Mouse (Mus musculus) kidney, adult 2 months (tissue): ENCODE measurements around the gene Fdx1l. TPM values are rescaled to one million over a fixed set of nuclear protein-coding genes. Genes with fewer than 3 reads are reported as not detected.

ENCODE experiments used
- DNase-seq: peaks from one replicate; pipeline ENCODE4 v3.0.0; 2021
- H3K27ac ChIP-seq: fragments of 200-500 bp; 2 replicates; pipeline ENCODE4 v1.5.1; 2012; ENCODE audit warnings: low read depth, low read length, control low read depth, inconsistent platforms; ENCODE audit not compliant: insufficient read depth
- H3K27me3 ChIP-seq: fragments of 200-500 bp; replicated peaks from 2 replicates; pipeline ENCODE4 v1.6.1; 2012; ENCODE audit warnings: mild to moderate bottlenecking, moderate library complexity, low read length, inconsistent platforms; ENCODE audit not compliant: control insufficient read depth, insufficient read depth
- H3K36me3 ChIP-seq: fragments of 200-500 bp; 2 replicates; pipeline ENCODE4 v1.6.1; 2012; ENCODE audit warnings: mild to moderate bottlenecking, moderate library complexity, low read length, inconsistent platforms; ENCODE audit not compliant: control insufficient read depth, insufficient read depth
- H3K4me1 ChIP-seq: fragments of 200-500 bp; 2 replicates; pipeline ENCODE4 v1.6.1; 2011; ENCODE audit warnings: low read length; ENCODE audit not compliant: control insufficient read depth, insufficient read depth
- H3K4me3 ChIP-seq: fragments of 200-500 bp; 2 replicates; pipeline ENCODE4 v1.5.1; 2011; ENCODE audit warnings: mild to moderate bottlenecking, low read depth, low read length, control low read depth; ENCODE audit not compliant: insufficient read depth
- CTCF ChIP-seq: fragments of 200-500 bp; conservative IDR thresholded peaks from 2 replicates; pipeline ENCODE4 v1.5.1; 2011; ENCODE audit warnings: low read depth, mild to moderate bottlenecking, control low read depth, low read length, moderate library complexity, mixed read lengths; ENCODE audit not compliant: insufficient read depth, insufficient read length
- POLR2A ChIP-seq: fragments of 200-500 bp; IDR thresholded peaks from one replicate; pipeline ENCODE4 v1.6.1; 2011; ENCODE audit warnings: low read depth, low read length, control low read depth
- WGBS: fragments of 180-500 bp; shearing (Covaris S2); methylation state at CpG from one replicate; pipeline ENCODE4 v1.1.7; 2018; 5-methylcytosine and 5-hydroxymethylcytosine counted together
- polyA plus RNA-seq: library from polyadenylated mRNA; depleted of rRNA; stranded (reverse); fragments of >200 nt; gene quantifications from 2 replicates; pipeline ENCODE4 v1.2.3, GENCODE M21; 2012; rRNA removed

Gene Fdx1l
- polyA plus RNA-seq: 59.8 and 67.0 TPM in 2 replicates

DNA sequence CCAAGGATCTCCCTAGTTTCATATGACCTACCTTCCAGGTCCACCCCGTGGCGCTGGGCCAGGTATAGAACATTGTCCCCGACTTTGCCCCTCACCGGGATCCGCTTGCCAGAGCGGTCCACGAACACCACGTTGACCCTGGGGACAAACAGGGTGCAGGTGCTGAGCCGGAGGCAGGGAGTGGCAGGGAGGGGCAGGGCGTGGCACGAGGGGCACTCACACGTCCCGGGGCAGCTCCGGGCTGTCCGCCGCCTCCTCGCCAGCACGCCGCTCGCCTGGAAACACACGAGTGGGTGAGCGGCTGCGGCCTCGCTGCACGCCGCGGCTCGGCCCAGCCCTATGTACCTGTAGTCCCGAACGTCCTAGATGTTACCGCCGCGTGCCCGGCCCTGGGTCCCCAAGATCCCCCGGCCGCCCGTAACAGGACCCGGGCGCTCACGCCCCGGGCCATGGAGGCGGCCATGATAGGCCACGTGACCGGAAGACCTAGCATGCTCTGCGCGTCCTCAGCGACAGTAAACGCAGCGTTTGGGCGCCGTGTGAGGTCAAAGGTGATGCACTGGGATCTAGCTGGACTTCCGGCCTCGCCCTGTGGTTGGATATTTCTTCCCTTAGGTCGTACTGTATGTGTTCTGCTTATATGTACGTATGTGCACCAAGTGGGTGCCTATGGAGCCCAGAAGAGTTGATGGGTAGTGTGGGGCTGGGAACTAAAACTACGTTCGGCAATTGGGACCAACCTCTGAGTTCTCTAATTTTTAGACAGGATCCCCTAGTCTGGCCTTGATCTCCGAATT, at the start of gene Fdx1l, which contains the start of gene Gm49373:
Fdx1l (minus strand) TSS at position 571 of the 797 bp plus-strand sequence.
Gm49373 (minus strand) TSS at position 53 of the 797 bp plus-strand sequence.
- peak within 1 kb of the TSS; percentile 54 for H3K27ac ChIP-seq
- H3K36me3 ChIP-seq: no peaks in the 10 kb centered on the region
- peak within 1 kb of the TSS; percentile 85 for H3K4me3 ChIP-seq
- H3K27me3 ChIP-seq: no peaks in the 10 kb centered on the region
- TF ChIP-seq POLR2A: peak; percentile 35
- TF ChIP-seq CTCF: no peak
- peaks cover 4% of the 10 kb centered on the region; the same call in 1 of the 2 replicates for H3K4me1 ChIP-seq
- peak; percentile 96 for DNase-seq
- 2% methylated on average over 58 of the region's 58 CpGs for WGBS

DNA sequence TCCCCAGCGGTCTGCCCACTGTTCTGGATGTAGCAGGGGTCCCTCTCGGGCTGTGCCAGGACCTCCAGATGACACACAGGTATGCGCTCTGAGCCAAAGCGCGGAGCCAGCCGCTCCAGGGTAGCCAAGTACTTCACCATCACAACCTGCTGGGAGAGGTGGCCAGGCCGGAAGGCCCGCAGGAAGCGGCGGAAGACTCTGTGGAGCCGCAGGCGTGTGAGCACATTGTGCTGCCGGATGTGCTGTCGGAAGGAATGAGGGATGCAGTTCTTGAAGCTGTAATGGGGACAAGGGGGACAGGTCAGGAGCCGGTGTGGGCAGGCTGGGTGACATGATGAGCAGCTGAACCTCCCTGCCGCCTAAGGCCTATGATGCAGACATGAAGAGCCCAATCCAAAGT, 48.1 kb upstream of the Fdx1l start:
- TF ChIP-seq POLR2A: no peak
- TF ChIP-seq CTCF: no peak
- no peaks in the 10 kb centered on the region for H3K36me3 ChIP-seq
- no peak overlapping the region for H3K27ac ChIP-seq
- no peak overlapping the region for H3K4me3 ChIP-seq
- DNase-seq: peak; percentile 48
- 89% methylated on average over 16 of the region's 16 CpGs for WGBS
- no peaks in the 10 kb centered on the region for H3K4me1 ChIP-seq
- no peaks in the 10 kb centered on the region for H3K27me3 ChIP-seq

DNA sequence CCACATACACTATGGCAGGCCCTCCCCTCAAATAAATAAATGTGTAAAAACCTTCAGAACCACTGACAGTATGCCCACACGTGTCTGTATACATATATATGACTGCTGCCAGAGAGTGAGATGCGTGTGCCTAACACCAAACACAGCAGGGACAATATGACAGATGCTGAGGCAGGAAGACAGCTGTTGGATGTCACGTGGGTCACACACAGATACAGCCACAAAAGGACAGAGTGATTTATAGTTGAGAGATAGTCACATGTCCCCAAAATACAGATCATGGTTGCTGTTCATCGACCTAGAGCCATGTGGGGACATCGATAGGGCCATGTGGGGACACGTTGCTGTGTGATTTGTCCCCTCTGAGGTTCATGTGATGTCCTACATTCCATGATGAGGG, 43.7 kb upstream of the Fdx1l start:
- Histone ChIP-seq H3K36me3 (no peaks in the 10 kb centered on the region), H3K27me3 (no peaks in the 10 kb centered on the region), H3K4me3 (no peak overlapping the region), H3K4me1 (no peaks in the 10 kb centered on the region), H3K27ac (no peak overlapping the region)
- TF ChIP-seq CTCF (no peak), POLR2A (no peak)
- DNase-seq: no peak
- WGBS: 65% methylated on average over 6 of the region's 6 CpGs

DNA sequence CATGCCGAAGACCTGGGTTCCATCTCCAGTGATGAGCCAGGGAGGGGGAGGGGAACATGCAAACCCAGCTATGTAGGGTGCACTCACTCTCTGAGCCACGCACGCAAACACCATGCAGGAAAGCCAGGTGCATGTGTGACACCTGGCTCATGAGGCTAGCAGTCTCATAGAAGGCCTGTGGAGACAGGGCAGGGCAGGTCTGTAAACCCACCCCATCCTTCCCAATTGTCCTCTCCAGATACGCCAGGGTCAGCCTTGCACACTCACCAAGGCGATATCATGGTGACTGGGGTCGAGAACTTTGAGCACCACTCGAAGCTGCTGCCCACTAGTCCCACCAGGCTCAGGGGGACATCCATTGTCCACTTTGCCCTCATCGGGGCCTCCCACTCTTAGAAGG, 41.7 kb upstream of the Fdx1l start:
- 91% methylated on average over 8 of the region's 8 CpGs for WGBS
- DNase-seq: no peak
- TF ChIP-seq POLR2A: no peak
- no peak for TF ChIP-seq CTCF

DNA sequence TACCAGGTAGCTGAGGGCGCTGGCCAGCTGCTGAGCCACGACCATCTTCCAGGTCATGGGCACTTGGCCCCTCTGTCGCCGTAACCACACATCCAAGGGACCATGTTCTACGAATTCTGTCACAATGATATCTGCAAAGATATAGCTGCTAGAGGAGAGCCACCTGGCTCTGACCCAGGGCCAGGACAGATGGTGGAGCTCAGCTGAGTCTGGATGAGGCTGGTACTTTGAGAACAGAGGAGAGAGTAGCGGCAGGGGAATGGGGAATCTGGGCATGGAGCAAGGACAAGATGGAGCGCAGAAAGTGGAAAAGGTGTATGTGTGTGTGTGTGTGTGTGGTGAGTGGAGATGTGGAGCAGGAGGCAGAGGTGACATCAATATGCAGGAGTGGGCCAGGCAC, 40.8 kb upstream of the Fdx1l start:
- Histone ChIP-seq H3K36me3 (no peaks in the 10 kb centered on the region), H3K4me3 (no peak overlapping the region), H3K27me3 (no peaks in the 10 kb centered on the region), H3K27ac (no peak overlapping the region), H3K4me1 (no peaks in the 10 kb centered on the region)
- WGBS: 88% methylated on average over 7 of the region's 7 CpGs
- DNase-seq: no peak
- TF ChIP-seq CTCF: no peak
- no peak for TF ChIP-seq POLR2A

More for the DNA sequence above, 41.7 kb upstream of the Fdx1l start:
- Histone ChIP-seq H3K4me3 (no peak overlapping the region), H3K27ac (no peak overlapping the region), H3K36me3 (no peaks in the 10 kb centered on the region), H3K4me1 (no peaks in the 10 kb centered on the region), H3K27me3 (no peaks in the 10 kb centered on the region)

- Histone ChIP-seq H3K36me3 (no peaks in the 10 kb centered on the region), H3K27ac (no peak overlapping the region), H3K4me1 (no peaks in the 10 kb centered on the region), H3K27me3 (no peaks in the 10 kb centered on the region), H3K4me3 (no peak overlapping the region)
- 85% methylated on average over 6 of the region's 6 CpGs for WGBS
- TF ChIP-seq CTCF (no peak), POLR2A (no peak)
- DNase-seq: no peak
These were observed 40.3 kb upstream of the Fdx1l start for GRCm38 (mm10) chr9:21113751-21114150.

DNA sequence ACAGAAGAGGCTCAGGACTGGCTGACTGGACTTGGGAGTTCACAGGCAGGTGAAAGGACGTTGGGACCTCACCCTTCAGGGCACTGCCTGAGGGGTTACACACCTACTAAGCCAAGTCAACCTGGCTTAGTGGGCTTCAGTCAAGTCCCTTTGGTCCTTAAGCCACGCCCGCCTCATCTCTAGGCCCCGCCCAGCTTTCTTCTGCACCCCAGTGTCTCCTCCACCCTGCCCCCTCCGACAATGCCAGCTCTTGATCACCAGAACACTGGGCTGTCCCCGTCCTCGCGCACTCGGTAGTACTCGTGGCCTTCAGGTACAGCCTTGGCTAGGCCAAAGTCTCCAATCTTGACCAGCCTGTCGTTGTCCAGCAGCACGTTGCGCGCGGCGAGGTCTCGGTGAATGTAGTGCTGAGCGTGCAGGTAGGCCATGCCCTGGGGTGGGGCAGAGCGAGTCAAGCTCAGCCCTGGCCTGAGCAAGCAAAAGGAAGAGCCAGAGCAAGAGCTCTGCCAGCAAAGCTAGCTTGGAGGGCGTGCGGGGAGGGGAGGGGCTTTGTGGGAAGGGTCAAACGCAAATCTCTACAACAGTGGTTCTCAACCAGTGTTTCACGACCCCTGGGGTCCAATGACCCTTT, 34.3 kb upstream of the Fdx1l start:
- no peak overlapping the region for H3K4me3 ChIP-seq
- H3K36me3 ChIP-seq: no peaks in the 10 kb centered on the region
- TF ChIP-seq CTCF (no peak), POLR2A (no peak)
- no peak overlapping the region for H3K27ac ChIP-seq
- H3K27me3 ChIP-seq: no peaks in the 10 kb centered on the region
- H3K4me1 ChIP-seq: no peaks in the 10 kb centered on the region
- 69% methylated on average over 23 of the region's 23 CpGs for WGBS
- DNase-seq: no peak
